Mouse (Mus musculus): Measurements from ENCODE around the gene Mindy4b-ps.
A peak's percentile ranks its signal among the peaks of the same experiment; 100 is the strongest.

- TF ChIP-seq POLR2A (IDR thresholded peaks at IDR 0.05; ENCODE audit: borderline replicate concordance, control insufficient read depth, low read depth, low read length): no peak
- peak; percentile 48; the same call in 1 of the 2 replicates for TF ChIP-seq CTCF (IDR thresholded peaks at IDR 0.05; ENCODE audit: control insufficient read depth, insufficient read depth, low read length)
Measured at GRCm38 (mm10) chr3:58785863-58786262, 36.2 kb downstream of the Mindy4b-ps start.

Measured in bone marrow, adult 2 months (tissue).